Comparison of ENCODE assay signal across 8 mouse cellular contexts in the genomic region with DNA sequence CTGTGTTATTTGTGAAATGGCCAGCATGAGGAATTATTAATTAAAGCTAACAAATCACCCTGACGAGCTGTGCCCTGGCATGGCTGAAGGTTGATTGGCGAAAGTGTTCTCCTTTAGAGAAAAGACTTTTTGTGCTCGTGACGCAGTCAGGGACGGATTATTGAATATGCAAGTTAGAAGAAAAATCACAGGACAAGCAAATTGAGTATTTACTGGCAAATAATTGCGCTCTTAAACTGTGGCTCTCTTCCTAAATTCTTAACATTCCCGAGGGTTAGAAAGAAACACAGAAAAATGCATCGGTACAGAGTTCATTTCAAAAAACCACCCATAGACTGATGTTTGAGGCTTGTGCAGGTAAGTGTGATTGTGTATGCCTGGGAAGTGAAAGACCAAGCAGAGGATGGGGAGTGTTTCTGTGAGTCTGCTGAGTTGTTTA.
DNase-seq lines count a peak whose midpoint lies in the region; ATAC-seq and TF ChIP-seq lines count a peak whose summit lies in the region.

No protein-coding gene starts in this region.

- no peaks in the 10 kb centered on the region for H3K4me1 ChIP-seq in hindbrain, postnatal 0 days (ENCODE audit: insufficient read depth, low read length)
- 0 out of 2 replicates have a peak, but pooled peaks cover 7% of the 10 kb centered on the region for H3K4me1 ChIP-seq in hindbrain, embryonic 10.5 days (replicated peaks)
- H3K4me1 ChIP-seq in forebrain, embryonic 12.5 days, result peaks cover 12% of the 10 kb centered on the region; the same call in 1 of the 2 replicates
- 0 out of 2 replicates have a peak, but pooled peaks cover 10% of the 10 kb centered on the region for H3K4me1 ChIP-seq in limb, embryonic 14.5 days (ENCODE audit: control insufficient read depth, insufficient read depth, low read length)

- no peak for ATAC-seq in hindbrain, postnatal 0 days
- no peak for ATAC-seq in forebrain, embryonic 12.5 days (ENCODE audit: low FRiP score)
- ATAC-seq in limb, embryonic 14.5 days (ENCODE audit: low FRiP score, low read depth), result no peak; the same call in 1 of the 2 replicates

- H3K36me3 ChIP-seq in hindbrain, postnatal 0 days (ENCODE audit: insufficient read depth, low read length), result no peaks in the 10 kb centered on the region
- no peaks in the 10 kb centered on the region for H3K36me3 ChIP-seq in hindbrain, embryonic 10.5 days
- H3K36me3 ChIP-seq in forebrain, embryonic 12.5 days (replicated peaks), result no peaks in the 10 kb centered on the region
- no peaks in the 10 kb centered on the region for H3K36me3 ChIP-seq in limb, embryonic 14.5 days (ENCODE audit: control insufficient read depth, insufficient read depth, low read length)

- TF ChIP-seq POLR2A in limb, embryonic 14.5 days (IDR thresholded peaks at IDR 0.05; ENCODE audit: borderline replicate concordance, extremely low read depth, insufficient read depth, insufficient read length), result no peak

- H3K9me3 ChIP-seq in hindbrain, postnatal 0 days (ENCODE audit: low read length), result no peaks in the 10 kb centered on the region
- no peaks in the 10 kb centered on the region for H3K9me3 ChIP-seq in hindbrain, embryonic 10.5 days
- no peaks in the 10 kb centered on the region for H3K9me3 ChIP-seq in forebrain, embryonic 12.5 days
- no peaks in the 10 kb centered on the region for H3K9me3 ChIP-seq in limb, embryonic 14.5 days (ENCODE audit: control insufficient read depth, low read length)

- H3K4me3 ChIP-seq in hindbrain, postnatal 0 days (ENCODE audit: low read length), result no peak overlapping the region
- H3K4me3 ChIP-seq in hindbrain, embryonic 10.5 days, result no peak overlapping the region
- no peak overlapping the region for H3K4me3 ChIP-seq in forebrain, embryonic 12.5 days (replicated peaks)
- H3K4me3 ChIP-seq in limb, embryonic 14.5 days (replicated peaks; ENCODE audit: low read length), result no peak overlapping the region

- no peak for TF ChIP-seq CTCF in hindbrain, postnatal 0 days (IDR thresholded peaks at IDR 0.05; ENCODE audit: low read depth)

- 39% methylated on average over 8 of the region's 8 CpGs for WGBS in hindbrain, postnatal 0 days
- 77% methylated on average over 8 of the region's 8 CpGs for WGBS in hindbrain, embryonic 10.5 days
- 28% methylated on average over 8 of the region's 8 CpGs for WGBS in forebrain, embryonic 12.5 days
- WGBS in limb, embryonic 14.5 days, result 31% methylated on average over 8 of the region's 8 CpGs

- H3K4me2 ChIP-seq in hindbrain, postnatal 0 days (ENCODE audit: low read depth, low read length), result peak overlapping the region; percentile 35
- no peak overlapping the region; the same call in 1 of the 2 replicates for H3K4me2 ChIP-seq in forebrain, embryonic 12.5 days
- peak overlapping the region; percentile 20 for H3K4me2 ChIP-seq in limb, embryonic 14.5 days (replicated peaks; ENCODE audit: low read depth, low read length, severe bottlenecking)

- no peak overlapping the region for H3K27ac ChIP-seq in hindbrain, postnatal 0 days
- no peak overlapping the region for H3K27ac ChIP-seq in hindbrain, embryonic 10.5 days
- H3K27ac ChIP-seq in forebrain, embryonic 12.5 days, result 0 out of 2 replicates have a peak overlapping the region, but pooled peaks have one; percentile 0
- H3K27ac ChIP-seq in limb, embryonic 14.5 days (replicated peaks; ENCODE audit: low read depth, low read length), result no peak overlapping the region; the same call in 1 of the 2 replicates

- DNase-seq in hindbrain, postnatal 0 days (ENCODE audit: low spot score), result peak; percentile 17
- no peak for DNase-seq in hindbrain, embryonic 10.5 days (ENCODE audit: low spot score)
- DNase-seq in NIH3T3 (ENCODE audit: low read depth), result peak; percentile 12
- DNase-seq in limb, embryonic 14.5 days (ENCODE audit: low spot score), result no peak
- DNase-seq in yolk sac, embryonic 10.5 days (ENCODE audit: low spot score), result no peak
- no peak for DNase-seq in adrenal gland, adult (ENCODE audit: inconsistent age in 2 of 2, low spot score in 1 of 2)
- DNase-seq in layer of hippocampus, adult 9-10 months (ENCODE audit: low spot score), result no peak

- no peak overlapping the region for H3K9ac ChIP-seq in hindbrain, postnatal 0 days (replicated peaks; ENCODE audit: low read length)
- H3K9ac ChIP-seq in forebrain, embryonic 12.5 days, result no peak overlapping the region; the same call in 1 of the 2 replicates
- 0 out of 2 replicates have a peak overlapping the region, but pooled peaks have one; percentile 13 for H3K9ac ChIP-seq in limb, embryonic 14.5 days (ENCODE audit: low read depth, low read length, severe bottlenecking)

- H3K27me3 ChIP-seq in hindbrain, postnatal 0 days (ENCODE audit: insufficient read depth, low read length), result no peaks in the 10 kb centered on the region
- H3K27me3 ChIP-seq in hindbrain, embryonic 10.5 days (ENCODE audit: insufficient read depth, poor library complexity, severe bottlenecking), result no peaks in the 10 kb centered on the region
- no peaks in the 10 kb centered on the region for H3K27me3 ChIP-seq in forebrain, embryonic 12.5 days
- H3K27me3 ChIP-seq in limb, embryonic 14.5 days (ENCODE audit: control insufficient read depth, insufficient read depth, low read length), result no peaks in the 10 kb centered on the region

Comparison
In these comparisons a context has a peak if more than half of its experiments do, and no peak if none do; other contexts are left out.
1. DNase-seq: peak in hindbrain, postnatal 0 days (single experiment) and NIH3T3 (single experiment); none in hindbrain, embryonic 10.5 days (single experiment), limb, embryonic 14.5 days (single experiment), yolk sac, embryonic 10.5 days (single experiment), adrenal gland, adult (0 of 2) and layer of hippocampus, adult 9-10 months (single experiment).